Mouse (Mus musculus): ENCODE results near the gene AC161166.1.

GRCm38 (mm10) chr7:24505447-24506064 is 6.7 kb downstream of the AC161166.1 start:
- no peak for TF ChIP-seq CTCF (IDR thresholded peaks at IDR 0.05; ENCODE audit: low read depth)
- no peak for TF ChIP-seq EP300 (IDR thresholded peaks at IDR 0.05; ENCODE audit: low read depth)

Measured in liver, postnatal 0 days (tissue).